Mouse (Mus musculus) intestine, embryonic 15.5 days (tissue): ENCODE measurements around the gene Scarb1. TPM values are rescaled to one million over a fixed set of nuclear protein-coding genes. Genes with fewer than 3 reads are reported as not detected.

Experiments
- ATAC-seq: fragments of 200-750 bp; cut with Nextera tagmentation; 2 replicates; pipeline ENCODE4 v1.8.0; 2017; ENCODE audit warnings: moderate TSS enrichment, moderate library complexity
- H3K27ac ChIP-seq: fragments of 300-500 bp; sonication (generic); 2 replicates; pipeline ENCODE4 v1.5.1; 2015; ENCODE audit warnings: mild to moderate bottlenecking, inconsistent platforms
- H3K27me3 ChIP-seq: fragments of 300-500 bp; sonication (generic); replicated peaks from 2 replicates; pipeline ENCODE4 v1.6.1; 2015; ENCODE audit warnings: inconsistent platforms
- H3K36me3 ChIP-seq: fragments of 300-500 bp; sonication (generic); 2 replicates; pipeline ENCODE4 v1.6.1; 2015; ENCODE audit warnings: inconsistent platforms
- H3K4me1 ChIP-seq: fragments of 300-500 bp; sonication (generic); replicated peaks from 2 replicates; pipeline ENCODE4 v1.6.1; 2015; ENCODE audit warnings: inconsistent platforms
- H3K4me2 ChIP-seq: fragments of 300-500 bp; sonication (generic); replicated peaks from 2 replicates; pipeline ENCODE4 v1.6.1; 2015; ENCODE audit warnings: mild to moderate bottlenecking, inconsistent platforms
- H3K4me3 ChIP-seq: fragments of 300-500 bp; sonication (generic); replicated peaks from 2 replicates; pipeline ENCODE4 v1.5.1; 2015; ENCODE audit warnings: inconsistent platforms
- H3K9ac ChIP-seq: fragments of 300-500 bp; sonication (generic); 2 replicates; pipeline ENCODE4 v1.6.1; 2015; ENCODE audit warnings: inconsistent platforms
- H3K9me3 ChIP-seq: fragments of 300-500 bp; sonication (generic); 2 replicates; pipeline ENCODE4 v1.6.1; 2016; ENCODE audit warnings: inconsistent platforms
- whole genome bisulfite sequencing: fragments of 180-500 bp; shearing (Covaris S2); methylation state at CpG from one replicate; pipeline ENCODE4 v1.1.7; 2015; 5-methylcytosine and 5-hydroxymethylcytosine counted together
- polyA plus RNA-seq: library from polyadenylated mRNA; unstranded; fragments of >200 nt; fragmentation: Nextera tagmentation; extraction: Ambion mirVana; gene quantifications from 2 replicates; pipeline ENCODE4 v1.2.1, GENCODE M21; 2015

The Scarb1 gene
- polyA plus RNA-seq, 1 experiment from 2014 or later, result 59.3 TPM

DNA sequence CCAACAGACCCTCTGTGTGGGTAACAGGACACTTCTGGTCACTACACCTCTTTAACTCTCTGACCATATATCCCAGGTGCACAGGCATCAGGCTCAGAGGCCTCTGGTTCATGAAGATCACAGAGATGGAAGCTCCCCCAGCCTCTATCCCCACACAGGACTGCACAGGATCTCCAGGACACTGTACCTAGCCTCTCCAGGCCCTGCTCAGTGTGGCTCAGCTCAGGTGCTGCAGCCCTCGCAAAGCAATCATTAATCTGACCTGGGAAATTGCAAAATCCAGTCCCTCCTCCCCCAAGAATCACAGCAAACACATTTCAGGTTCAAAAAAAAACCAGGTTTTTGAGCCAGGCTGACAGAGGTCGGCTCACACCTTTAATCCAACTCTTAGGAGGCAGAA, 29.9 kb downstream of the Scarb1 start:
- no peak for ATAC-seq
- Histone ChIP-seq H3K36me3 (no peaks in the 10 kb centered on the region), H3K27ac (no peak overlapping the region), H3K27me3 (no peaks in the 10 kb centered on the region), H3K4me3 (no peak overlapping the region), H3K4me1 (peaks cover 12% of the 10 kb centered on the region; the same call in 1 of the 2 replicates), H3K9me3 (no peaks in the 10 kb centered on the region), H3K4me2 (no peak overlapping the region), H3K9ac (no peak overlapping the region)
- 58% methylated on average over 2 of the region's 2 CpGs for whole genome bisulfite sequencing

DNA sequence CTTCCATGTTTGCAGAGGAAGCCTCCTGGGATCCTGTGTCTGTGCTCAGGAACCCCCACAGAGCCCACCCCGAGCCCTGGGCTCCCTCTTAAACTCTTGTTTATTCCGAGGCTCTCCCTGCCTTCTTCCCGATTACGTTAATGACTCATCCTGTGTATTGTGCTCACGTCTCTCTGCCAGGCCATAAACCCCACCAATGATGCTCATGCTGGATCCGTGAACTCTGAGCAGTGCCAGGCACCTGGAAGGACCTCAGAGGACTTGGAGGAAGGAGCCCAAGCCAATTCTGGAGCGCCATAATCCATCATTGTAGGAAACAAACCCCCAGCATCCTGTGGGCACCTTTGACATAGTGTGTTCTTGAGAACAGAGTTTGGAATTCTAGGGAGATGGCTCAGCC, 31.7 kb downstream of the Scarb1 start:
- Histone ChIP-seq H3K4me3 (no peak overlapping the region), H3K36me3 (no peaks in the 10 kb centered on the region), H3K4me2 (no peak overlapping the region), H3K27me3 (no peaks in the 10 kb centered on the region), H3K9me3 (no peaks in the 10 kb centered on the region), H3K9ac (no peak overlapping the region), H3K4me1 (peaks cover 22% of the 10 kb centered on the region; the same call in 1 of the 2 replicates), H3K27ac (no peak overlapping the region)
- 43% methylated on average over 7 of the region's 7 CpGs for WGBS
- ATAC-seq, result no peak

- H3K9ac ChIP-seq, result no peak overlapping the region
- H3K27ac ChIP-seq, result no peak overlapping the region
- no peak overlapping the region for H3K4me2 ChIP-seq
- no peaks in the 10 kb centered on the region for H3K27me3 ChIP-seq
- WGBS, result 74% methylated on average over 13 of the region's 13 CpGs
- 0 out of 2 replicates have a peak, but pooled peaks cover 3% of the 10 kb centered on the region for H3K36me3 ChIP-seq
- no peaks in the 10 kb centered on the region for H3K9me3 ChIP-seq
- no peak overlapping the region for H3K4me3 ChIP-seq
- ATAC-seq, result no peak
- peaks cover 10% of the 10 kb centered on the region; the same call in 1 of the 2 replicates for H3K4me1 ChIP-seq
Measured at GRCm38 (mm10) chr5:125306824-125307223, 34.1 kb downstream of the Scarb1 start.

DNA sequence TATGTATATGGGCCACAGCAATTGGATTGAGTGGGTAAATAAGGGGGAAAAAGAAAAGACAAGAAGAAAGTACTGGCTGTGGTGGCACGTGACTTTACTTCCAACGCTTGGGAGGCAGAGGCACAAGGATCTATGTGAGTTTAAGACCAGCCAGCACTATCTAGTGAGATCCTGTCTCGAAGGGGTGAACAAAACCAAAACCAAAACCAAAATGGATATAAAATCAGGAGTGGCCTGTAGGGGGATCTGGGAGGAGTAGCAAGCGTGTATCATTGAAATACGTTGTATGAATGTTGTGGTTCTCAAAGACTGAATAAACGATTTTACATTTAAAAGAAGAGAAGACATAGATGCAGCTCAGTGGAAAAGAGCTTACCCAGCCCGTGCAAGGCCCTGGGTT, 34.5 kb downstream of the Scarb1 start:
- no peak for ATAC-seq

DNA sequence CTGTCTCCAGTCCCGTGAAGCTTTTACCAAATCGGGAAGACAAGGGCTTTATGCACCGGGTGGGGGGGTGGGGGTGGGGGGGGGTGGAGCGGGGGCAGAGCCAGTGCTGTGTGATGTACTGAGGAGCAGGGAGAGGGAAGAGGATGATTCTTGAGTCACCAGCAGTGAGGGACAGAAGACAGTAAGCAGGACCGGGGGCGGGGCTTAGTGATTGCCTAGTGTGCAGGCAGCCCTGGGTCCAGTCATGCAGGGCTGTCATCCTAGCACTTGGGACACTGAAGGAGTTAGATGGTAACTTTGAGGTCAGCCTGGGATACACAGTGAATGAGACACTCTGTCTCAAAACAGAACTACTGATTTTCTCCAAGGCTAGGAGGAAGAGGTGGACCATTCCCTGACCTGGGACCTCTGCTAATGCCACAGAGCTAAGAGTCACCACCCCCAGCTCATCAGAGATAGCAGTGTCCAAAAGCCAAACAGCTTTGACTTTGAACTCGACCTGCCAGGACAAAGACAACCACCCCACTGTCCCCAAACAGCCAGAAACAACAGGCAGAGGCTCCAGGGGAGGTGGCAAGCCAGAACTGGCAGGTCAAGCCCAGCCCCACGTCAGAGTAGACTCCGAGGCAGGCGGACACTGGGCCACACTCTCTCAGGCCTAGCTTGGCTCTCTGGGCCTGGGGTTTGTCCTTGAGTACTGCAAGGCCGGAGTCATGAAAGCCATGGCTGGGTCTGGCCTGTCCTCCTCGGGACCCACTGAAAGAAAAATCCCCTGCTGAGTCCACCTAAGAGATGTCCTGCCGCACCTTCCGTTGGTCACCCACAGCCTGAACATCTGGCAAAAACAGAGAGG, 35.4 kb downstream of the Scarb1 start:
- Histone ChIP-seq H3K36me3 (peaks cover 5% of the 10 kb centered on the region; the same call in 1 of the 2 replicates), H3K27ac (no peak overlapping the region), H3K4me3 (no peak overlapping the region), H3K4me2 (no peak overlapping the region), H3K4me1 (peaks cover 10% of the 10 kb centered on the region; the same call in 1 of the 2 replicates), H3K27me3 (no peaks in the 10 kb centered on the region), H3K9me3 (no peaks in the 10 kb centered on the region), H3K9ac (no peak overlapping the region)
- ATAC-seq, result peak; percentile 46
- 63% methylated on average over 14 of the region's 14 CpGs for WGBS

More for the DNA sequence above, 34.5 kb downstream of the Scarb1 start:
- H3K4me3 ChIP-seq, result no peak overlapping the region
- H3K27me3 ChIP-seq, result no peaks in the 10 kb centered on the region
- H3K9me3 ChIP-seq, result no peaks in the 10 kb centered on the region
- peaks cover 10% of the 10 kb centered on the region; the same call in 1 of the 2 replicates for H3K4me1 ChIP-seq
- no peak overlapping the region for H3K9ac ChIP-seq
- no peak overlapping the region for H3K27ac ChIP-seq
- 89% methylated on average over 7 of the region's 7 CpGs for WGBS
- no peak overlapping the region for H3K4me2 ChIP-seq
- 0 out of 2 replicates have a peak, but pooled peaks cover 3% of the 10 kb centered on the region for H3K36me3 ChIP-seq

GRCm38 (mm10) chr5:125304245-125304856, 36.5 kb downstream of the Scarb1 start:
- Histone ChIP-seq H3K27ac (no peak overlapping the region), H3K9ac (no peak overlapping the region), H3K36me3 (peaks cover 16% of the 10 kb centered on the region), H3K4me2 (peak overlapping the region; percentile 30; the same call in 1 of the 2 replicates), H3K4me3 (no peak overlapping the region), H3K9me3 (no peaks in the 10 kb centered on the region), H3K4me1 (peaks cover 10% of the 10 kb centered on the region; the same call in 1 of the 2 replicates), H3K27me3 (no peaks in the 10 kb centered on the region)
- ATAC-seq, result peak; percentile 83
- WGBS, result 26% methylated on average over 18 of the region's 18 CpGs

DNA sequence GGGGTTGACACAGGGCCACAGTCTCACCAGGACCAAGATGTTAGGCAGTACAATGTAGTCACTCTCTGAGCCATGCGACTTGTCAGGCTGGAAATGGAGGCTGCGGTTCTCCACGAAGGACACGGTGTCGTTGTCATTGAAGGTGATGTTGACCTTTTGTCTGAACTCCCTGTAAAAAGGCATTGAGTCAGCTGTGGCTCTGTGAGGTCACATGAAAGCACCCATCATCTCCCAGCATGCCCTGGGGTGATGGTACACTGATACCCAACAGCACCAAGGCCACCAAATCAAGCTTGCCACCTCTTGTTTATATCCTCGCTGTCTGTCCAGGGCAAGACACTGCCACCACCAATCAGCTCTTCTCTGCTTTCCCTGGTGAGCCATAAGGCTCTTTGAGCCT, 37.8 kb downstream of the Scarb1 start:
- no peak overlapping the region for H3K4me3 ChIP-seq
- no peak overlapping the region for H3K9ac ChIP-seq
- no peak overlapping the region for H3K4me2 ChIP-seq
- 94% methylated on average over 6 of the region's 6 CpGs for WGBS
- peaks cover 10% of the 10 kb centered on the region; the same call in 1 of the 2 replicates for H3K4me1 ChIP-seq
- no peaks in the 10 kb centered on the region for H3K27me3 ChIP-seq
- no peaks in the 10 kb centered on the region for H3K9me3 ChIP-seq
- ATAC-seq, result no peak
- H3K27ac ChIP-seq, result no peak overlapping the region
- H3K36me3 ChIP-seq, result peaks cover 24% of the 10 kb centered on the region

GRCm38 (mm10) chr5:125298234-125298633, 42.7 kb downstream of the Scarb1 start:
- no peak for ATAC-seq
- Histone ChIP-seq H3K9ac (no peak overlapping the region), H3K36me3 (peaks cover 35% of the 10 kb centered on the region)

DNA sequence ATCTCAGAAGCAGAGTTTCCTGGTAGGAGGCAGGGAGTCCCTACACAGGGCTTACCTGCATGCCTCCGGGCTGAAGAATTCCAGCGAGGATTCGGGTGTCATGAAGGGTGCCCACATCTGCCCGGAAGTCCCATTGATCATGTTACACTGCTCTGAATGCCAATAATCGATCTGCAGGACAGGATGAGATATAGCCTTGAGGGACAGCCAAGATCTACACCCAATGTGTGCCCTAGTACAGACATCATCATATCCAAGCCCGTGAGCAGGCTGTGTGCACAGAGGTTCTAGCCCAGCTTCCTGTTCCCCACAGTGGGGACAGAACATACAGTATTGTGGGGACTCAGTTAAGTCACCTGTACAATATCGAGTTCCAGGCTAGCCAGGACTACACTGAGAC, 43.7 kb downstream of the Scarb1 start:
- no peak overlapping the region for H3K27ac ChIP-seq
- ATAC-seq, result no peak
- no peak overlapping the region for H3K4me3 ChIP-seq
- H3K27me3 ChIP-seq, result 0 out of 2 replicates have a peak, but pooled peaks cover 3% of the 10 kb centered on the region
- no peak overlapping the region for H3K9ac ChIP-seq
- H3K36me3 ChIP-seq, result peaks cover 32% of the 10 kb centered on the region
- no peaks in the 10 kb centered on the region for H3K9me3 ChIP-seq
- H3K4me1 ChIP-seq, result no peaks in the 10 kb centered on the region
- WGBS, result 95% methylated on average over 7 of the region's 7 CpGs
- no peak overlapping the region for H3K4me2 ChIP-seq

More at GRCm38 (mm10) chr5:125298234-125298633, 42.7 kb downstream of the Scarb1 start:
- H3K4me2 ChIP-seq, result no peak overlapping the region
- H3K27ac ChIP-seq, result no peak overlapping the region
- H3K4me1 ChIP-seq, result no peaks in the 10 kb centered on the region
- 0 out of 2 replicates have a peak, but pooled peaks cover under 1% of the 10 kb centered on the region for H3K27me3 ChIP-seq
- no peaks in the 10 kb centered on the region for H3K9me3 ChIP-seq
- no peak overlapping the region for H3K4me3 ChIP-seq
- 84% methylated on average over 9 of the region's 9 CpGs for WGBS

DNA sequence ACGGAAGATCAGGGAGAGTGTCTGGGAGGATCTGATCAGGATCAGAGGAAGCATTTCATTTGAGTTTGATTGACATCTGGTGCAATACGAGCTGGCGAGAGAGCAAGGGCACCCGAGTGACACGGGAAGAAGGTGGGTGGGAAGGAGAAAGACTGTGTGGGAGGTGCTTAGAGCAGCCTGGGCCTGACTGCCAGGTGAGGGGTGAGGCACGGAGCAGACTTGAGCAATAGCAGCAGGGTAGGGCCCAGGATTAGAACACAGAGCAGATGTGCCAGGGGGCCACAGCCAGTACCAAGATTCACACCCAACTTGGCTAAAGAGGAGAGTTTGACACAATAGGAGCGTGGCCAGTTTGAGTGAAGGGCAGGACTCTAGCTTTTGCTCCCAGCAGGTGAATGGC, 47.9 kb downstream of the Scarb1 start:
- 70% methylated on average over 7 of the region's 7 CpGs for WGBS
- Histone ChIP-seq H3K36me3 (peaks cover 11% of the 10 kb centered on the region), H3K27ac (no peak overlapping the region)

GRCm38 (mm10) chr5:125291895-125292294, 49.0 kb downstream of the Scarb1 start:
- H3K4me1 ChIP-seq, result no peaks in the 10 kb centered on the region
- H3K9me3 ChIP-seq, result no peaks in the 10 kb centered on the region
- H3K36me3 ChIP-seq, result peaks cover 10% of the 10 kb centered on the region
- no peak overlapping the region for H3K4me2 ChIP-seq
- no peak overlapping the region for H3K9ac ChIP-seq
- 0 out of 2 replicates have a peak, but pooled peaks cover 3% of the 10 kb centered on the region for H3K27me3 ChIP-seq
- no peak overlapping the region for H3K4me3 ChIP-seq
- H3K27ac ChIP-seq, result no peak overlapping the region
- WGBS, result 76% methylated on average over 8 of the region's 8 CpGs
- ATAC-seq, result peak; percentile 5; the same call in 1 of the 2 replicates

More for the DNA sequence above, 47.9 kb downstream of the Scarb1 start:
- no peaks in the 10 kb centered on the region for H3K4me1 ChIP-seq
- no peaks in the 10 kb centered on the region for H3K9me3 ChIP-seq
- no peak overlapping the region for H3K4me2 ChIP-seq
- H3K9ac ChIP-seq, result no peak overlapping the region
- H3K4me3 ChIP-seq, result no peak overlapping the region
- H3K27me3 ChIP-seq, result 0 out of 2 replicates have a peak, but pooled peaks cover 3% of the 10 kb centered on the region
- no peak for ATAC-seq

DNA sequence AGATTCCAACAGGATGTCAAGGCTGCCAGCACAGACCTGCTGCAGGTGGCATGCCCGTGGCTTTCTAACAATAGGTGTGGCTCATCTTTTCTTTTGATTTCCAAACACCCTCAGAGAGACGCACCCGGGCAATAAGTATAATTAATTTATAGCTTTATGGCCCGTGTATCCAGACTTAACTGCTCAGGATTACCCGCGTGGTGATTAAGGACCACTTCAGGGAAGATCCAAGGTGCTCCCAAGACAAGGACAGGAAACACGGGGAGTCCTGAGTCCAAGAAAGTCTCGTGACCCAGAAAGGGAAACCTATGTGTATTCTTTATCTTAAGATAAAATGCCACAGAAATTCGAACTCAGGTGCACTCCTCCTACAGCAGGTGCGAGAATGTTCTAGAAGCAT, 49.5 kb downstream of the Scarb1 start:
- peaks cover 5% of the 10 kb centered on the region; the same call in 1 of the 2 replicates for H3K36me3 ChIP-seq
- no peak overlapping the region for H3K9ac ChIP-seq
- WGBS, result 48% methylated on average over 10 of the region's 10 CpGs
- H3K4me1 ChIP-seq, result no peaks in the 10 kb centered on the region
- no peaks in the 10 kb centered on the region for H3K9me3 ChIP-seq
- no peak overlapping the region for H3K4me2 ChIP-seq
- no peak overlapping the region for H3K27ac ChIP-seq
- H3K4me3 ChIP-seq, result no peak overlapping the region
- ATAC-seq, result peak; percentile 77
- H3K27me3 ChIP-seq, result 0 out of 2 replicates have a peak, but pooled peaks cover 3% of the 10 kb centered on the region
